Mouse (Mus musculus) ovary, postnatal 14 days (tissue): ENCODE measurements around the gene Bcas3.
A peak's percentile ranks its signal among the peaks of the same experiment; 100 is the strongest.

Experiments used
- DNase-seq: peaks from one replicate; pipeline ENCODE4 v3.0.0; 2022; ENCODE audit warnings: low spot score

Gene Bcas3

GRCm38 (mm10) chr11:85829520-85830440, 476.8 kb downstream of the Bcas3 start:
- DNase-seq = no peak

- DNase-seq = no peak
These were observed 478.0 kb downstream of the Bcas3 start for GRCm38 (mm10) chr11:85830901-85831341.

GRCm38 (mm10) chr11:85831656-85832230, 478.8 kb downstream of the Bcas3 start:
- DNase-seq = no peak

GRCm38 (mm10) chr11:85832231-85832924, 479.4 kb downstream of the Bcas3 start, which contains the start of gene Tbx2:
Gene Tbx2 (plus strand): TSS chr11:85832551.
- DNase-seq = peak; percentile 75

GRCm38 (mm10) chr11:85833081-85833521, 480.1 kb downstream of the Bcas3 start:
- DNase-seq = no peak

- no peak for DNase-seq
These were observed 480.9 kb downstream of the Bcas3 start for GRCm38 (mm10) chr11:85833761-85834385.

- DNase-seq = no peak
These were observed 481.5 kb downstream of the Bcas3 start for GRCm38 (mm10) chr11:85834386-85834931.

- DNase-seq = no peak
These were observed 482.2 kb downstream of the Bcas3 start for GRCm38 (mm10) chr11:85835001-85835752.

- DNase-seq = no peak
These were observed 483.0 kb downstream of the Bcas3 start for GRCm38 (mm10) chr11:85835753-85836522.

- no peak for DNase-seq
These were observed 483.7 kb downstream of the Bcas3 start for GRCm38 (mm10) chr11:85836523-85837290.

- no peak for DNase-seq
These were observed 484.3 kb downstream of the Bcas3 start for GRCm38 (mm10) chr11:85837291-85837647.

- DNase-seq = no peak
These were observed 484.9 kb downstream of the Bcas3 start for GRCm38 (mm10) chr11:85837648-85838423.

GRCm38 (mm10) chr11:85838424-85839257, 485.7 kb downstream of the Bcas3 start:
- no peak for DNase-seq

- DNase-seq = no peak
These were observed 486.5 kb downstream of the Bcas3 start for GRCm38 (mm10) chr11:85839258-85840030.

GRCm38 (mm10) chr11:85840031-85840802, 487.2 kb downstream of the Bcas3 start:
- no peak for DNase-seq

GRCm38 (mm10) chr11:85840803-85841145, 487.8 kb downstream of the Bcas3 start:
- DNase-seq = no peak
